Mouse (Mus musculus): Measurements from ENCODE around the gene Bfsp2.

Bfsp2 gene

GRCm38 (mm10) chr9:103480044-103480576, at the start of gene Bfsp2:
Gene Bfsp2 (minus strand): TSS chr9:103480420.
- in situ Hi-C loops (cut with MboI, MseI) = loop anchor here in 1 of 2 experiments (10.0 kb wide), 1 partner anchor 515 kb away; no protein-coding TSS in a partner anchor

- in situ Hi-C loops (cut with MboI, MseI) = no loop called here
Observed at GRCm38 (mm10) chr9:103525041-103525537, 44.9 kb upstream of the Bfsp2 start.

GRCm38 (mm10) chr9:103524600-103524999, 44.4 kb upstream of the Bfsp2 start:
- in situ Hi-C loops (cut with MboI, MseI) = no loop called here

- in situ Hi-C loops (cut with MboI, MseI) = no loop called here
Observed at GRCm38 (mm10) chr9:103523742-103524403, 43.7 kb upstream of the Bfsp2 start.

GRCm38 (mm10) chr9:103523008-103523407, 42.8 kb upstream of the Bfsp2 start:
- in situ Hi-C loops (cut with MboI, MseI) = no loop called here

GRCm38 (mm10) chr9:103513884-103514283, 33.7 kb upstream of the Bfsp2 start:
- in situ Hi-C loops (cut with MboI, MseI) = no loop called here

GRCm38 (mm10) chr9:103512257-103512656, 32.0 kb upstream of the Bfsp2 start:
- in situ Hi-C loops (cut with MboI, MseI) = no loop called here

GRCm38 (mm10) chr9:103506968-103507584, 26.9 kb upstream of the Bfsp2 start:
- in situ Hi-C loops (cut with MboI, MseI) = loop anchor here in 1 of 2 experiments (10.0 kb wide), 1 partner anchor 1192 kb away; no protein-coding TSS in a partner anchor

- in situ Hi-C loops (cut with MboI, MseI) = loop anchor here in 1 of 2 experiments (10.0 kb wide), 1 partner anchor 1190 kb away; no protein-coding TSS in a partner anchor
Observed at GRCm38 (mm10) chr9:103505067-103505466, 24.8 kb upstream of the Bfsp2 start.

GRCm38 (mm10) chr9:103504646-103505045, 24.4 kb upstream of the Bfsp2 start:
- in situ Hi-C loops (cut with MboI, MseI) = loop anchor here in 1 of 2 experiments (10.0 kb wide), 1 partner anchor 1190 kb away; no protein-coding TSS in a partner anchor

- in situ Hi-C loops (cut with MboI, MseI) = loop anchor here in 1 of 2 experiments (10.0 kb wide), 1 partner anchor 1189 kb away; no protein-coding TSS in a partner anchor
Observed at GRCm38 (mm10) chr9:103503586-103504298, 23.5 kb upstream of the Bfsp2 start.

- in situ Hi-C loops (cut with MboI, MseI) = loop anchor here in 1 of 2 experiments (10.0 kb wide), 1 partner anchor 1188 kb away; no protein-coding TSS in a partner anchor
Observed at GRCm38 (mm10) chr9:103502655-103503054, 22.4 kb upstream of the Bfsp2 start.

GRCm38 (mm10) chr9:103501861-103502364, 21.7 kb upstream of the Bfsp2 start:
- in situ Hi-C loops (cut with MboI, MseI) = loop anchor here in 1 of 2 experiments (10.0 kb wide), 1 partner anchor 1187 kb away; no protein-coding TSS in a partner anchor

- in situ Hi-C loops (cut with MboI, MseI) = loop anchor here in 1 of 2 experiments (10.0 kb wide), 1 partner anchor 105 kb away; no protein-coding TSS in a partner anchor
Observed at GRCm38 (mm10) chr9:103499366-103499765, 19.1 kb upstream of the Bfsp2 start.

GRCm38 (mm10) chr9:103498699-103499098, 18.5 kb upstream of the Bfsp2 start:
- in situ Hi-C loops (cut with MboI, MseI) = loop anchor here in 1 of 2 experiments (10.0 kb wide), 1 partner anchor 106 kb away; no protein-coding TSS in a partner anchor

GRCm38 (mm10) chr9:103495391-103495790, 15.2 kb upstream of the Bfsp2 start:
- in situ Hi-C loops (cut with MboI, MseI) = loop anchor here in 1 of 2 experiments (10.0 kb wide), 1 partner anchor 109 kb away; no protein-coding TSS in a partner anchor

- in situ Hi-C loops (cut with MboI, MseI) = loop anchor here (5.0 to 10.0 kb wide), 3 partner anchors 108 to 263 kb away; no protein-coding TSS in a partner anchor
Observed at GRCm38 (mm10) chr9:103494346-103495020, 14.3 kb upstream of the Bfsp2 start.

GRCm38 (mm10) chr9:103491985-103492384, 11.8 kb upstream of the Bfsp2 start:
- in situ Hi-C loops (cut with MboI, MseI) = loop anchor here (5.0 to 10.0 kb wide), 3 partner anchors 110 to 265 kb away; no protein-coding TSS in a partner anchor

- in situ Hi-C loops (cut with MboI, MseI) = loop anchor here (5.0 to 10.0 kb wide), 3 partner anchors 112 to 267 kb away; no protein-coding TSS in a partner anchor
Observed at GRCm38 (mm10) chr9:103490439-103490838, 10.2 kb upstream of the Bfsp2 start.

- in situ Hi-C loops (cut with MboI, MseI) = loop anchor here (5.0 to 10.0 kb wide), 6 partner anchors 112 to 505 kb away; no protein-coding TSS in a partner anchor
Observed at GRCm38 (mm10) chr9:103489883-103490282, 9.7 kb upstream of the Bfsp2 start.

Data from T-helper 17 cell (primary cell).